In the genomic region with DNA sequence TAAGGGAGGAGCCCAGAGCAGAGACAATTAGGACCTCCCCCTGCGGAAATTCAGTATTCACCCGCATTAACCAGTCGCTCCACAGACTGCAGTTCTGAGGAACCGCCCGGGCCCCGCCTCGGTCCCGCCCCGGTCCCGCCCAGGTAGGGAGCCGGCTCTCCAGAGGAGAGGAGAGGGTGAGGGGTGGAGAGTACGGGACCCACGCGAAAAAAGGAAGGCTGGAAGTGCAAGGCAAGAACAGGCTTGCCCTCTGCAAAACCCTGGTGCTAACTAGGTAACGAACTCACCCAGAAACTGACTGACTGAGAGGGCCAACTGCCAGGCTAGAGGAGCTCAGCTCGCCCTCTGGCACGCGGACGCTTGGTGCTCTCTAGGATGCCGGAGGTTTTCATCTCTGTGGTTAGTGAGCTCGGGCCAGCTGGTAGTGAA, we compare ENCODE assay signal across 8 mouse cellular contexts. TPM values are rescaled to one million over a fixed set of nuclear protein-coding genes. Genes with fewer than 3 reads are reported as not detected.
DNase-seq lines count a peak whose midpoint lies in the region; ATAC-seq and TF ChIP-seq lines count a peak whose summit lies in the region.

No protein-coding gene starts in this region.

- peak; percentile 92 for ATAC-seq in erythroblast, adult 5-6 weeks (replicated peaks; ENCODE audit: low FRiP score, poor library complexity, severe bottlenecking)
- ATAC-seq in heart, embryonic 11.5 days (replicated peaks; ENCODE audit: insufficient number of reproducible peaks, low FRiP score, low TSS enrichment): peak; percentile 99
- ATAC-seq in kidney, embryonic 16.5 days (ENCODE audit: low FRiP score, low TSS enrichment): peak; percentile 100

- DNase-seq in B cell, adult 2 months: peak; percentile 83
- peak; percentile 96 for DNase-seq in brain, adult 2 months (ENCODE audit: low read depth, low spot score)
- DNase-seq in liver, adult 2 months (ENCODE audit: extremely low read depth, low read depth, low spot score): peak; percentile 82
- DNase-seq in splenic B cell, adult 2 months (ENCODE audit: low read depth, low spot score): peak; percentile 88

- peak overlapping the region; percentile 86 for H3K27ac ChIP-seq in heart, embryonic 11.5 days (ENCODE audit: low read depth, low read length)
- peak overlapping the region; percentile 80 for H3K27ac ChIP-seq in kidney, embryonic 16.5 days (ENCODE audit: low read length)
- peak overlapping the region; percentile 86 for H3K27ac ChIP-seq in liver, adult 2 months (replicated peaks; ENCODE audit: insufficient read depth, low read depth, low read length)

- under 1% methylated on average over 21 of the region's 21 CpGs for WGBS in heart, embryonic 11.5 days (ENCODE audit: insufficient replicate concordance)
- WGBS in kidney, embryonic 16.5 days: under 1% methylated on average over 21 of the region's 21 CpGs
- WGBS in liver, adult 2 months: under 1% methylated on average over 21 of the region's 21 CpGs

- peak overlapping the region; percentile 70 for H3K4me2 ChIP-seq in heart, embryonic 11.5 days
- peak overlapping the region; percentile 69 for H3K4me2 ChIP-seq in kidney, embryonic 16.5 days (replicated peaks; ENCODE audit: low read depth, low read length)
- H3K4me2 ChIP-seq in myocyte (ENCODE audit: low read depth): peak overlapping the region; percentile 91

- TF ChIP-seq CTCF in liver, adult 2 months (IDR thresholded peaks at IDR 0.05; ENCODE audit: low read depth, low read length): no peak

- H3K27me3 ChIP-seq in heart, embryonic 11.5 days (ENCODE audit: control insufficient read depth, insufficient read depth, low read length): no peaks in the 10 kb centered on the region
- H3K27me3 ChIP-seq in kidney, embryonic 16.5 days (ENCODE audit: insufficient read depth, low read length): no peaks in the 10 kb centered on the region
- H3K27me3 ChIP-seq in liver, adult 2 months (ENCODE audit: control insufficient read depth, insufficient read depth, low read length): no peaks in the 10 kb centered on the region
- no peaks in the 10 kb centered on the region for H3K27me3 ChIP-seq in myocyte (ENCODE audit: control insufficient read depth, insufficient read depth, insufficient read length)
- no peaks in the 10 kb centered on the region for H3K27me3 ChIP-seq in splenic B cell, adult 2 months (ENCODE audit: control insufficient read depth, insufficient read depth, low read length, poor library complexity, severe bottlenecking)

- peak overlapping the region; percentile 70 for H3K4me3 ChIP-seq in heart, embryonic 11.5 days (ENCODE audit: low read depth, low read length)
- peak overlapping the region; percentile 63 for H3K4me3 ChIP-seq in kidney, embryonic 16.5 days (ENCODE audit: low read length)
- H3K4me3 ChIP-seq in liver, adult 2 months (ENCODE audit: insufficient read depth, low read depth, low read length): peak overlapping the region; percentile 90
- H3K4me3 ChIP-seq in myocyte: peak overlapping the region; percentile 39

- no peaks in the 10 kb centered on the region for H3K36me3 ChIP-seq in heart, embryonic 11.5 days (ENCODE audit: control insufficient read depth, insufficient read depth, low read length)
- no peaks in the 10 kb centered on the region for H3K36me3 ChIP-seq in kidney, embryonic 16.5 days (ENCODE audit: insufficient read depth, low read length)
- no peaks in the 10 kb centered on the region for H3K36me3 ChIP-seq in liver, adult 2 months (ENCODE audit: control insufficient read depth, insufficient read depth, low read length)
- H3K36me3 ChIP-seq in myocyte (ENCODE audit: control insufficient read depth, insufficient read depth): no peaks in the 10 kb centered on the region
- H3K36me3 ChIP-seq in splenic B cell, adult 2 months (ENCODE audit: control insufficient read depth, insufficient read depth, low read length, poor library complexity, severe bottlenecking): no peaks in the 10 kb centered on the region

- no peaks in the 10 kb centered on the region for H3K79me2 ChIP-seq in liver, adult 2 months (ENCODE audit: control insufficient read depth, insufficient read depth, low read length)
- no peaks in the 10 kb centered on the region for H3K79me2 ChIP-seq in myocyte (ENCODE audit: control insufficient read depth, insufficient read depth)

- TF ChIP-seq POLR2A in liver, adult 2 months (IDR thresholded peaks at IDR 0.05; ENCODE audit: extremely low read depth, insufficient read depth, low read length): 0 out of 2 replicates have a peak, but pooled peaks have one; percentile 42
- peak; percentile 74 for TF ChIP-seq POLR2A in myocyte (IDR thresholded peaks at IDR 0.05; ENCODE audit: insufficient read length, low read depth)

- H3K9ac ChIP-seq in heart, embryonic 11.5 days (ENCODE audit: low read depth, low read length): peak overlapping the region; percentile 82
- H3K9ac ChIP-seq in kidney, embryonic 16.5 days (replicated peaks; ENCODE audit: low read length): peak overlapping the region; percentile 74
- H3K9ac ChIP-seq in liver, adult 2 months (ENCODE audit: low read depth, low read length): peak overlapping the region; percentile 76

- no peak overlapping the region for H3ac ChIP-seq in myocyte (ENCODE audit: control insufficient read depth, insufficient read length)

- no peaks in the 10 kb centered on the region for H3K4me1 ChIP-seq in heart, embryonic 11.5 days (ENCODE audit: control insufficient read depth, insufficient read depth, low read length)
- H3K4me1 ChIP-seq in kidney, embryonic 16.5 days (ENCODE audit: insufficient read depth, low read length): no peaks in the 10 kb centered on the region
- peaks cover 1% of the 10 kb centered on the region; the same call in 1 of the 2 replicates for H3K4me1 ChIP-seq in liver, adult 2 months (ENCODE audit: control insufficient read depth, insufficient read depth, low read length)

- H3K9me3 ChIP-seq in heart, embryonic 11.5 days (replicated peaks; ENCODE audit: control insufficient read depth, low read length): no peaks in the 10 kb centered on the region
- no peaks in the 10 kb centered on the region for H3K9me3 ChIP-seq in kidney, embryonic 16.5 days (ENCODE audit: low read length)

TF ChIP-seq in myocyte, 11 proteins besides CTCF, POLR2A, EP300 and RAD21:
- TF ChIP-seq MYOD1 (IDR thresholded peaks at IDR 0.05; ENCODE audit: control insufficient read depth in 1 of 3, insufficient read length in 2 of 3, low read depth in 2 of 3) (peak in 2 of 3 experiments; percentile 23 to 33), MYOG (IDR thresholded peaks at IDR 0.05; ENCODE audit: control insufficient read depth in 1 of 3, insufficient read depth in 1 of 3, insufficient read length in 2 of 3, low read depth in 2 of 3) (peak in 1 of 3 experiments; percentile 44), MAX (IDR thresholded peaks at IDR 0.05; ENCODE audit: low read depth) (no peak), USF1 (IDR thresholded peaks at IDR 0.05; ENCODE audit: low read depth) (no peak), POLR2AphosphoS2 (IDR thresholded peaks at IDR 0.05; ENCODE audit: insufficient read length, low read depth) (peak; percentile 74), E2F4 (IDR thresholded peaks at IDR 0.05; ENCODE audit: insufficient read depth) (no peak), REST (IDR thresholded peaks at IDR 0.05; ENCODE audit: insufficient read depth, insufficient read length) (no peak)

RNA-seq across cellular contexts. Expression of a gene that starts 5.0 kb away (rescaled TPM):
- 12.1 TPM in 1 of 2 replicates, not detected in the other for total RNA-seq in erythroblast, adult 5-6 weeks (2015; ENCODE audit: low replicate concordance)
- 1.3 TPM in 1 of 2 replicates, not detected in the other for total RNA-seq in erythroblast, adult 5-6 weeks (2017; ENCODE audit: low replicate concordance)
- polyA plus RNA-seq in heart, embryonic 11.5 days (2014; fragmentation: Nextera tagmentation; extraction: Ambion mirVana): 7.4 and 8.5 TPM in 2 replicates
- polyA plus RNA-seq in kidney, embryonic 16.5 days (2015; fragmentation: Nextera tagmentation; extraction: Ambion mirVana): 9.9 and 19.3 TPM in 2 replicates
- 20.5 and 23.4 TPM in 2 replicates for total RNA-seq in liver, adult 2 months (2014; rRNA removed)
- polyA plus RNA-seq in liver, adult 2 months (2012; rRNA removed): 26.0 and 26.2 TPM in 2 replicates
- polyA plus RNA-seq in myocyte (2012; fragmentation: generic; extraction: Trizol): 29.0 TPM

RNA-seq across cellular contexts. Expression of a gene that starts 11.2 kb away (rescaled TPM):
- 0.77 and 5.6 TPM in 2 replicates for total RNA-seq in erythroblast, adult 5-6 weeks (2015; ENCODE audit: low replicate concordance)
- total RNA-seq in erythroblast, adult 5-6 weeks (2017; ENCODE audit: low replicate concordance): 7.8 and 15.1 TPM in 2 replicates
- 0.14 and 0.46 TPM in 2 replicates for polyA plus RNA-seq in heart, embryonic 11.5 days (2014; fragmentation: Nextera tagmentation; extraction: Ambion mirVana)
- 0.46 and 1.6 TPM in 2 replicates for polyA plus RNA-seq in kidney, embryonic 16.5 days (2015; fragmentation: Nextera tagmentation; extraction: Ambion mirVana)
- 0.27 and 0.28 TPM in 2 replicates for total RNA-seq in liver, adult 2 months (2014; rRNA removed)
- polyA plus RNA-seq in liver, adult 2 months (2012; rRNA removed): 0.11 TPM in 1 of 2 replicates, not detected in the other
- polyA plus RNA-seq in myocyte (2012; fragmentation: generic; extraction: Trizol): 0.71 TPM

RNA-seq across cellular contexts. Expression of a gene that starts 24.7 kb away (rescaled TPM):
- total RNA-seq in erythroblast, adult 5-6 weeks (2015; ENCODE audit: low replicate concordance): 2.1 and 5.4 TPM in 2 replicates
- 1.7 and 3.4 TPM in 2 replicates for total RNA-seq in erythroblast, adult 5-6 weeks (2017; ENCODE audit: low replicate concordance)
- polyA plus RNA-seq in heart, embryonic 11.5 days (2014; fragmentation: Nextera tagmentation; extraction: Ambion mirVana): 6.4 and 6.5 TPM in 2 replicates
- 6.8 and 7.0 TPM in 2 replicates for polyA plus RNA-seq in kidney, embryonic 16.5 days (2015; fragmentation: Nextera tagmentation; extraction: Ambion mirVana)
- 4.7 and 5.3 TPM in 2 replicates for total RNA-seq in liver, adult 2 months (2014; rRNA removed)
- polyA plus RNA-seq in liver, adult 2 months (2012; rRNA removed): 1.5 and 1.7 TPM in 2 replicates
- 1.9 TPM for polyA plus RNA-seq in myocyte (2012; fragmentation: generic; extraction: Trizol)

RNA-seq across cellular contexts. Expression of a gene that starts 27.0 kb away (rescaled TPM):
- total RNA-seq in erythroblast, adult 5-6 weeks (2015; ENCODE audit: low replicate concordance): not detected in 2 replicates
- total RNA-seq in erythroblast, adult 5-6 weeks (2017; ENCODE audit: low replicate concordance): not detected in 2 replicates
- not detected in 2 replicates for polyA plus RNA-seq in heart, embryonic 11.5 days (2014; fragmentation: Nextera tagmentation; extraction: Ambion mirVana)
- polyA plus RNA-seq in kidney, embryonic 16.5 days (2015; fragmentation: Nextera tagmentation; extraction: Ambion mirVana): not detected in 2 replicates
- not detected in 2 replicates for total RNA-seq in liver, adult 2 months (2014; rRNA removed)
- polyA plus RNA-seq in liver, adult 2 months (2012; rRNA removed): not detected in 2 replicates
- polyA plus RNA-seq in myocyte (2012; fragmentation: generic; extraction: Trizol): not detected

RNA-seq across cellular contexts. Expression of a gene that starts 27.5 kb away (rescaled TPM):
- not detected in 2 replicates for total RNA-seq in erythroblast, adult 5-6 weeks (2015; ENCODE audit: low replicate concordance)
- total RNA-seq in erythroblast, adult 5-6 weeks (2017; ENCODE audit: low replicate concordance): not detected in 2 replicates
- 1.2 and 1.8 TPM in 2 replicates for polyA plus RNA-seq in heart, embryonic 11.5 days (2014; fragmentation: Nextera tagmentation; extraction: Ambion mirVana)
- polyA plus RNA-seq in kidney, embryonic 16.5 days (2015; fragmentation: Nextera tagmentation; extraction: Ambion mirVana): 4.5 TPM in 2 replicates
- 0.47 and 1.0 TPM in 2 replicates for total RNA-seq in liver, adult 2 months (2014; rRNA removed)
- 0.09 and 0.29 TPM in 2 replicates for polyA plus RNA-seq in liver, adult 2 months (2012; rRNA removed)
- polyA plus RNA-seq in myocyte (2012; fragmentation: generic; extraction: Trizol): not detected

Comparison
In these comparisons a context has a peak if more than half of its experiments do, and no peak if none do; other contexts are left out.
1. Peak in every context shown above with its lines: DNase-seq, ATAC-seq, H3K4me3 ChIP-seq and H3K27ac ChIP-seq.
2. H3K4me3 ChIP-seq: peak in every context shown above with its lines; median percentile 90 in liver, adult 2 months; 70 in heart, embryonic 11.5 days; 63 in kidney, embryonic 16.5 days; 39 in myocyte.